Mouse (Mus musculus) embryonic fibroblast, embryonic 13.5 days (primary cell): ENCODE measurements around the gene Kcnh5.

Source experiments
- CTCF ChIP-seq: IDR thresholded peaks from 2 replicates; pipeline ENCODE4 v1.5.1; 2011; ENCODE audit warnings: mild to moderate bottlenecking, control low read depth, low read length, moderate library complexity, borderline replicate concordance; ENCODE audit not compliant: insufficient read depth
- POLR2A ChIP-seq: IDR thresholded peaks from 2 replicates; pipeline ENCODE4 v1.6.1; 2011; ENCODE audit warnings: low read depth, mild to moderate bottlenecking, control low read depth, low read length, moderate library complexity

- TF ChIP-seq CTCF = no peak
- no peak for TF ChIP-seq POLR2A
Observed at GRCm38 (mm10) chr12:75071043-75071442, 106.1 kb downstream of the Kcnh5 start.
